Comparison of ENCODE assay signal across 8 mouse cellular contexts in the genomic region with DNA sequence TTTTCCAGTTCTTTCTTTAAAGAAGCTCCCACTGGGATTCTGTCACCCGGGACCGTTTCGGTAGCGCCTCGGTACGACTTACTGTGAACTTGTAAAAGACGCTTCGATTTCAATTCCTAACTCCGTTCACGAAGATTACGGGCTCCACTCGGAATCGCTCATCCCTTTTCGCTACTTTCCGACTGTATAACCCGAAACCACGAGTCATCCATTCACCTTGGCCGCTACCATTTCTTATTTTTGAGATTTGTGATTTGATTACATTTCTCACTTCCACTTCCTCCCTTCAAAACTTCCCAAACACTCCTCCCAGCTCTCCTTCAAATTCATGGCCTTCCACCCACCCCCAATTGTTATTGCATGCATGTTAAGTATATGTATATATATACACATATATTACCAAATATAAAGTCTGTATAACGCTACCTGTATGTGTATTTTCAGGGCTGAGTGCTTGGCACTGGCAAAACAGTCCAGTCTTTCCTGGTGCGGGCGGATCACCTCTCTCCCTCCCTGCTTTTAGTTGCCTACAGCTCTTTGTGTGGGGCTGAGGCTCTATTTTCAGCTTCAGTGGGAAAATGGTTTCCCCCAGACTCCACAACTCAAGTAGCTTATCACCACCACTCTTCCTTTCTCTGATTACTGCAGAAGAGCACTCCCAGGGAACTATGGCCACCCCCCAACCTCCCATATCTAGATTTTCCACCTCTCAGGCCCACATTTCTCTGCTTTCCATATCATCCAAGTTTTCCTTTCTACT. TPM values are rescaled to one million over a fixed set of nuclear protein-coding genes. Genes with fewer than 3 reads are reported as not detected.
A peak's percentile ranks its signal among the peaks of the same experiment; 100 is the strongest.
DNase-seq lines count a peak whose midpoint lies in the region; ATAC-seq and TF ChIP-seq lines count a peak whose summit lies in the region.

No protein-coding gene starts in this region.

- peak overlapping the region; percentile 38; the same call in 1 of the 2 replicates for H3K27ac ChIP-seq in lung, embryonic 14.5 days (ENCODE audit: low read depth)
- H3K27ac ChIP-seq in limb, embryonic 13.5 days: no peak overlapping the region

- no peaks in the 10 kb centered on the region; the same call in 1 of the 2 replicates for H3K4me1 ChIP-seq in lung, embryonic 14.5 days (ENCODE audit: insufficient read depth)
- H3K4me1 ChIP-seq in erythroblast, embryonic 14.5 days (ENCODE audit: control insufficient read depth): peaks cover 35% of the 10 kb centered on the region
- peaks cover 22% of the 10 kb centered on the region for H3K4me1 ChIP-seq in limb, embryonic 13.5 days

- peaks cover 35% of the 10 kb centered on the region for H3K36me3 ChIP-seq in lung, embryonic 14.5 days (ENCODE audit: insufficient read depth)
- peaks cover 31% of the 10 kb centered on the region for H3K36me3 ChIP-seq in erythroblast, embryonic 14.5 days (ENCODE audit: control insufficient read depth)
- peaks cover 36% of the 10 kb centered on the region for H3K36me3 ChIP-seq in limb, embryonic 13.5 days
- H3K36me3 ChIP-seq in splenic B cell, adult 2 months (ENCODE audit: control insufficient read depth, insufficient read depth, low read length, poor library complexity, severe bottlenecking): peaks cover 15% of the 10 kb centered on the region

- H3K27me3 ChIP-seq in lung, embryonic 14.5 days (ENCODE audit: insufficient read depth, low read length): no peaks in the 10 kb centered on the region; the same call in 1 of the 2 replicates
- H3K27me3 ChIP-seq in erythroblast, embryonic 14.5 days (ENCODE audit: control insufficient read depth): peaks cover 47% of the 10 kb centered on the region
- H3K27me3 ChIP-seq in limb, embryonic 13.5 days: peaks cover 9% of the 10 kb centered on the region
- no peaks in the 10 kb centered on the region for H3K27me3 ChIP-seq in splenic B cell, adult 2 months (ENCODE audit: control insufficient read depth, insufficient read depth, low read length, poor library complexity, severe bottlenecking)

- H3K9me3 ChIP-seq in lung, embryonic 14.5 days (ENCODE audit: low read depth, low read length): no peaks in the 10 kb centered on the region
- no peaks in the 10 kb centered on the region for H3K9me3 ChIP-seq in erythroblast, embryonic 14.5 days (ENCODE audit: control insufficient read depth, low read length)
- no peaks in the 10 kb centered on the region for H3K9me3 ChIP-seq in limb, embryonic 13.5 days

- WGBS in lung, embryonic 14.5 days: 6% methylated on average over 21 of the region's 21 CpGs
- 3% methylated on average over 21 of the region's 21 CpGs for WGBS in limb, embryonic 13.5 days

- no peak for ATAC-seq in lung, embryonic 14.5 days (ENCODE audit: insufficient read depth)
- no peak for ATAC-seq in limb, embryonic 13.5 days (ENCODE audit: low FRiP score, low read depth)

- H3K9ac ChIP-seq in lung, embryonic 14.5 days: peak overlapping the region; percentile 57
- peak overlapping the region; percentile 59 for H3K9ac ChIP-seq in limb, embryonic 13.5 days

- peak overlapping the region; percentile 51 for H3K4me3 ChIP-seq in lung, embryonic 14.5 days (ENCODE audit: low read depth, low read length)
- H3K4me3 ChIP-seq in erythroblast, embryonic 14.5 days (replicated peaks): peak overlapping the region; percentile 64
- H3K4me3 ChIP-seq in limb, embryonic 13.5 days: peak overlapping the region; percentile 53

- peak overlapping the region; percentile 62 for H3K4me2 ChIP-seq in lung, embryonic 14.5 days
- H3K4me2 ChIP-seq in limb, embryonic 13.5 days (replicated peaks): peak overlapping the region; percentile 64

- TF ChIP-seq CTCF in lung, embryonic 14.5 days (IDR thresholded peaks at IDR 0.05; ENCODE audit: low read depth): no peak

- DNase-seq in lung, embryonic 14.5 days: peak; percentile 32
- no peak for DNase-seq in lung, postnatal 36 days
- DNase-seq in splenic B cell, adult 2 months (ENCODE audit: low read depth, low spot score): peak; percentile 13
- no peak for DNase-seq in Muller cell, postnatal 12 days (ENCODE audit: inconsistent ontology term)
- no peak for DNase-seq in frontal cortex, postnatal 10 days (ENCODE audit: low spot score in 2 of 2)
- DNase-seq in lung, postnatal 10 days: no peak

RNA-seq across cellular contexts. Expression of a gene that starts 9.0 kb away (rescaled TPM):
- polyA plus RNA-seq in lung, embryonic 14.5 days (2014; fragmentation: Nextera tagmentation; extraction: Ambion mirVana): 0.57 and 0.68 TPM in 2 replicates
- 0.05 TPM in 1 of 2 replicates, not detected in the other for polyA plus RNA-seq in erythroblast, embryonic 14.5 days (2012)
- 0.74 and 1.2 TPM in 2 replicates for polyA plus RNA-seq in limb, embryonic 13.5 days (2015; fragmentation: Nextera tagmentation; extraction: Ambion mirVana)

RNA-seq across cellular contexts. Expression of a gene that starts 11.2 kb away (rescaled TPM):
- polyA plus RNA-seq in lung, embryonic 14.5 days (2014; fragmentation: Nextera tagmentation; extraction: Ambion mirVana): 0.19 and 0.41 TPM in 2 replicates
- polyA plus RNA-seq in erythroblast, embryonic 14.5 days (2012): not detected in 2 replicates
- 0.52 and 0.55 TPM in 2 replicates for polyA plus RNA-seq in limb, embryonic 13.5 days (2015; fragmentation: Nextera tagmentation; extraction: Ambion mirVana)

RNA-seq across cellular contexts. Expression of a gene that starts 14.5 kb away (rescaled TPM):
- polyA plus RNA-seq in lung, embryonic 14.5 days (2014; fragmentation: Nextera tagmentation; extraction: Ambion mirVana): 0.09 and 0.17 TPM in 2 replicates
- polyA plus RNA-seq in erythroblast, embryonic 14.5 days (2012): 0.01 TPM in 1 of 2 replicates, not detected in the other
- 1.6 TPM in 2 replicates for polyA plus RNA-seq in limb, embryonic 13.5 days (2015; fragmentation: Nextera tagmentation; extraction: Ambion mirVana)

RNA-seq across cellular contexts. Expression of a gene that starts 16.2 kb away (rescaled TPM):
- 15.4 and 23.7 TPM in 2 replicates for polyA plus RNA-seq in lung, embryonic 14.5 days (2014; fragmentation: Nextera tagmentation; extraction: Ambion mirVana)
- 1.4 and 1.5 TPM in 2 replicates for polyA plus RNA-seq in erythroblast, embryonic 14.5 days (2012)
- polyA plus RNA-seq in limb, embryonic 13.5 days (2015; fragmentation: Nextera tagmentation; extraction: Ambion mirVana): 9.3 and 12.0 TPM in 2 replicates

RNA-seq across cellular contexts. Expression of a gene that starts 22.9 kb away (rescaled TPM):
- 64.0 and 64.2 TPM in 2 replicates for polyA plus RNA-seq in lung, embryonic 14.5 days (2014; fragmentation: Nextera tagmentation; extraction: Ambion mirVana)
- 7.9 and 9.1 TPM in 2 replicates for polyA plus RNA-seq in erythroblast, embryonic 14.5 days (2012)
- polyA plus RNA-seq in limb, embryonic 13.5 days (2015; fragmentation: Nextera tagmentation; extraction: Ambion mirVana): 82.8 and 88.6 TPM in 2 replicates

Comparison
In these comparisons a context has a peak if more than half of its experiments do, and no peak if none do; other contexts are left out.
1. DNase-seq: peak in lung, embryonic 14.5 days (single experiment) and splenic B cell, adult 2 months (single experiment); none in lung, postnatal 36 days (single experiment), Muller cell, postnatal 12 days (single experiment), frontal cortex, postnatal 10 days (0 of 2) and lung, postnatal 10 days (single experiment).
2. Peak in every context shown above with its lines, with median percentiles within 50 percentile points of each other: H3K4me3 ChIP-seq.